Mouse (Mus musculus): Measurements from ENCODE around the gene Leng9. TPM values are rescaled to one million over a fixed set of nuclear protein-coding genes. Genes with fewer than 3 reads are reported as not detected.

Leng9 gene
- polyA plus RNA-seq, 1 experiment from 2014 or later, result 3.9 TPM

GRCm38 (mm10) chr7:4130686-4131452 is 19.3 kb downstream of the Leng9 start:
- peaks cover 78% of the 10 kb centered on the region for H3K36me3 ChIP-seq (ENCODE audit: poor library complexity, severe bottlenecking)
- peak; percentile 75 for ATAC-seq
- 33% methylated on average over 13 of the region's 13 CpGs for WGBS

GRCm38 (mm10) chr7:4128860-4129259 is 21.3 kb downstream of the Leng9 start:
- Histone ChIP-seq H3K27ac (peak overlapping the region; percentile 86), H3K9me3 (replicated peaks) (no peaks in the 10 kb centered on the region), H3K9ac (0 out of 2 replicates have a peak overlapping the region, but pooled peaks have one; percentile 37), H3K4me3 (no peak overlapping the region), H3K27me3 (no peaks in the 10 kb centered on the region), H3K4me2 (no peak overlapping the region), H3K36me3 (ENCODE audit: poor library complexity, severe bottlenecking) (peaks cover 78% of the 10 kb centered on the region), H3K4me1 (peaks cover 74% of the 10 kb centered on the region)
- WGBS, result 71% methylated on average over 6 of the region's 6 CpGs
- no peak for ATAC-seq

More at GRCm38 (mm10) chr7:4130686-4131452, 19.3 kb downstream of the Leng9 start:
- H3K4me3 ChIP-seq, result no peak overlapping the region
- H3K9ac ChIP-seq, result peak overlapping the region; percentile 50
- H3K4me2 ChIP-seq, result peak overlapping the region; percentile 38
- peak overlapping the region; percentile 86 for H3K27ac ChIP-seq
- H3K9me3 ChIP-seq (replicated peaks), result no peaks in the 10 kb centered on the region
- peaks cover 58% of the 10 kb centered on the region for H3K4me1 ChIP-seq
- no peaks in the 10 kb centered on the region for H3K27me3 ChIP-seq

DNA sequence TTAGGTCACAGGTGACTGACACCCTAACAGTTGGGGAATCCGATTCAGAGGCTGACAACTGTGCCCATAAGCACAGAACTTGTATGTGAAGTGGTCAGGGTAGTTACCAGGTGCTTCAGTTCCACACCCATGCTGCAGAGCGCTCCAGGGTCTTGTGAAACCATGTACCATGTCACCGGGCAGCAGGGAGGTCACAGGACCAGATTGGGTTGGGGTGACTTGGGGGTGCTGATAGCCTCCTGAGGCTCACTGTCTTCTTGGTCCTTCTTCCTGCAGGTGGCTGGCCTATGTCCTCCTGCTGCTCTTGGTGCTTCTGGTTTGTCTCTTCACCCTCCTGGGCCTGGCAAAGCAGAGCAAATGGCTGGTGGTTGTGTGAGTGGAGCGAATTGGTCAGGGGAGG is 22.3 kb downstream of the Leng9 start:
- no peak overlapping the region for H3K4me2 ChIP-seq
- ATAC-seq, result no peak
- H3K4me1 ChIP-seq, result peaks cover 80% of the 10 kb centered on the region
- H3K36me3 ChIP-seq (ENCODE audit: poor library complexity, severe bottlenecking), result peaks cover 68% of the 10 kb centered on the region
- H3K9me3 ChIP-seq (replicated peaks), result no peaks in the 10 kb centered on the region
- 89% methylated on average over 4 of the region's 4 CpGs for WGBS
- no peak overlapping the region for H3K27ac ChIP-seq
- H3K9ac ChIP-seq, result no peak overlapping the region
- no peaks in the 10 kb centered on the region for H3K27me3 ChIP-seq
- no peak overlapping the region for H3K4me3 ChIP-seq

DNA sequence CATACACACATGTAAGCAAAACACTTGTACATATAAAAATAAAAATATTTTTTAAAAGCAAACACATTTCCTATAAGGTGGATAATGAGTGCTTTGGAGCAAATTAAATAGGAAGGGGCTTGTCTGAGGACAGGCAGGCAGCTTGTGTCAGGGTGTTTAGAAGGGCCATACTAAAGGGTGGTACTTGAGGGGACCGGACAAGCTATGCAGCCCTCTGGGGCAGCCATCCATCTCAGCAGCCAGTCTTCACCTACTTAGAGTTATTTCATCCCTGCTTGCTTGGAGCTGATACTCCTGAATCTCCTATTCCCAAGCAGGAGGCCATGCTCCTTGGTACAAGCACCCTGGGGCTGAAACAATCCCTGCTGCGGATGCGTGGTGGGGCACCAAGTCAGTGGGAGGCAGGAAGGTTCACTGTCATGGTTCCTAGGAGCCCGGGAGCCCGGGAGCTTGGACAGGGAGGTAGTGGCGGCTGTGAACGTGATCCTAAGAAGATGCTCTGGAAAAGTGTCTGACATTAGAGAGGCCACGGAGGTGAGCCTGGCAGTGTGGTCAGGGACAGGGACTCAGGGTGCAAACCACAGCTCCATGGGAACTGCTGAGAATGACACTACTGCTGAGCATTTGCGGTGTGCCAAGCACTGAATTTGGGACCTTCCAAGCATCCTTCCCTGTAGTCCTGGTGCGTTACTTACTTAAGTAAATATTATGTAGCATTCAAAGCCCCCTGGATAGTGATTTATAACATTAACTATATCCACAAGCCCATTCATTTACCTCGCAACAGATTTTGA is 23.0 kb downstream of the Leng9 start:
- Histone ChIP-seq H3K4me3 (no peak overlapping the region), H3K4me1 (peaks cover 80% of the 10 kb centered on the region), H3K4me2 (no peak overlapping the region), H3K9ac (peak overlapping the region; percentile 1; the same call in 1 of the 2 replicates), H3K27me3 (no peaks in the 10 kb centered on the region), H3K27ac (no peak overlapping the region), H3K9me3 (replicated peaks) (no peaks in the 10 kb centered on the region), H3K36me3 (ENCODE audit: poor library complexity, severe bottlenecking) (peaks cover 61% of the 10 kb centered on the region)
- ATAC-seq, result no peak
- WGBS, result 92% methylated on average over 11 of the region's 11 CpGs

DNA sequence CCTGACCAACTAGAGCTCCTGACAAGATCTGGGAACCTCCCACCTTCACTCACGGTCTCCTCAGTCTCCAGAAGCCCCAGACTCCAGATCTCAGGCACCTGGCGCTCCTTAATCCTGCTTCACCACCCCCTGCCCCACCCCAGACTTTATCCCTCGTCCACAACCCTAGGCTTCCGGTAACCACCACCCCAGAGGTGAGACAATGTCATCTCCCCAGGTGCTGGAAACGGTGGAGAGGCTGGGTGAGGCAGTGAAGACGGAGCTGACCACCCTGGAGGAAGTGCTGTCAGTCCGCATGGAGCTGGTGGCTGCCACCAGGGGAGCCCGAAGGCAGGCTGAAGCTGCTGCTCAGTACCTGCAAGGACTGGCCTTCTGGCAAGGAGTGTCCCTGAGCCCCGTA is 24.9 kb downstream of the Leng9 start:
- Histone ChIP-seq H3K4me2 (peak overlapping the region; percentile 77), H3K9ac (peak overlapping the region; percentile 47), H3K27me3 (no peaks in the 10 kb centered on the region), H3K36me3 (ENCODE audit: poor library complexity, severe bottlenecking) (peaks cover 49% of the 10 kb centered on the region), H3K27ac (peak overlapping the region; percentile 96), H3K9me3 (replicated peaks) (no peaks in the 10 kb centered on the region), H3K4me3 (peak overlapping the region; percentile 25; the same call in 1 of the 2 replicates), H3K4me1 (peaks cover 80% of the 10 kb centered on the region)
- no peak for ATAC-seq
- WGBS, result 34% methylated on average over 9 of the region's 9 CpGs

- H3K9me3 ChIP-seq (replicated peaks), result no peaks in the 10 kb centered on the region
- H3K9ac ChIP-seq, result peak overlapping the region; percentile 47
- whole genome bisulfite sequencing, result 7% methylated on average over 5 of the region's 5 CpGs
- peak overlapping the region; percentile 77 for H3K4me2 ChIP-seq
- H3K27me3 ChIP-seq, result no peaks in the 10 kb centered on the region
- peaks cover 79% of the 10 kb centered on the region for H3K4me1 ChIP-seq
- peak overlapping the region; percentile 25 for H3K4me3 ChIP-seq
- H3K36me3 ChIP-seq (ENCODE audit: poor library complexity, severe bottlenecking), result peaks cover 46% of the 10 kb centered on the region
- ATAC-seq, result no peak; the same call in 1 of the 2 replicates
- H3K27ac ChIP-seq, result peak overlapping the region; percentile 96
These were observed 25.3 kb downstream of the Leng9 start for GRCm38 (mm10) chr7:4124856-4125255.

DNA sequence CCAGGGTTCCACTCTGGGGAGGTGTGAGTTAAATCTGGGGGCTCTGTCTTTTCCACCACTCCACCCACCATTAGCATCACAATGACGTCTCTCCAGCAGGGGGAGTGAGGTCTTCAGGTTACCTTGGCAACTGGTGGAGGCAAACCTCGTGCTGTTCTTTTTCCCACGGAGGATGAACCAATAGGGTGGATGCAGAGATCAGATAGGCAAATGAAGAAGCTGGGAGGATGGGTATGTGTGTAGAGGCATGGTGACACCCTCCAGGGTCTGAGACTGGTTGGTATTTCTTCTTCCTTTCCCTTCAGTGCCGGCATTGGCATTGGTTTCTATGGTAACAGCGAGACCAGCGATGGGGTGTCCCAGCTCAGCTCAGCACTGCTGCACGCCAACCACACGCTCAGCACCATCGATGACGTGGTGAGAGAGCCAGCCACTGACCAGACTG is 25.8 kb downstream of the Leng9 start:
- WGBS, result 0% methylated on average over 10 of the region's 10 CpGs
- Histone ChIP-seq H3K27me3 (no peaks in the 10 kb centered on the region), H3K27ac (peak overlapping the region; percentile 96), H3K4me2 (peak overlapping the region; percentile 77), H3K9ac (peak overlapping the region; percentile 94), H3K4me3 (peak overlapping the region; percentile 25), H3K4me1 (peaks cover 74% of the 10 kb centered on the region), H3K9me3 (replicated peaks) (no peaks in the 10 kb centered on the region), H3K36me3 (ENCODE audit: poor library complexity, severe bottlenecking) (peaks cover 41% of the 10 kb centered on the region)
- peak; percentile 84 for ATAC-seq

DNA sequence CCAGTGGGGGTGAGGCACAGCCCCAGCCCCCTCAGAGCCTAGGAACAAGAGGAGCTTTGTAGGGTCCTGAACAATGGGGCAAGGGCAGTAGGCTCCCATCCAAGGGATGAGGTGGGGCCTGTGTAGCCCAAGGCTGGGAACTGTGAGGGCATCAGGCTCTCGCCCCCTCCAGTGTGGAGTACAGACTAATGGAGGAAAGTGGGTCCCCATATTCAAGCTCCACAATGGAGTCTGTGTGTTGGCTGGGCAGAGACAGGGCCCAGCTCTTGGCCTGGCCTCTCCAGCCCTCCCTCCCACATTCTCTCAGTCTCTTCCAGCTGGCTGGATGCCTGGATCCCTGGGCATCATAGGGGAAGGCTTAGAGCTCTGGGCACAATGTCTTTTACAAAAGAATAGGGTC is 26.4 kb downstream of the Leng9 start:
- Histone ChIP-seq H3K27me3 (no peaks in the 10 kb centered on the region), H3K4me2 (peak overlapping the region; percentile 77), H3K4me1 (peaks cover 73% of the 10 kb centered on the region), H3K36me3 (ENCODE audit: poor library complexity, severe bottlenecking) (peaks cover 35% of the 10 kb centered on the region), H3K27ac (peak overlapping the region; percentile 96), H3K4me3 (peak overlapping the region; percentile 25), H3K9ac (peak overlapping the region; percentile 94; the same call in 1 of the 2 replicates), H3K9me3 (replicated peaks) (no peaks in the 10 kb centered on the region)
- WGBS, result 0% methylated on average over 1 of the region's 1 CpGs
- peak; percentile 83 for ATAC-seq

DNA sequence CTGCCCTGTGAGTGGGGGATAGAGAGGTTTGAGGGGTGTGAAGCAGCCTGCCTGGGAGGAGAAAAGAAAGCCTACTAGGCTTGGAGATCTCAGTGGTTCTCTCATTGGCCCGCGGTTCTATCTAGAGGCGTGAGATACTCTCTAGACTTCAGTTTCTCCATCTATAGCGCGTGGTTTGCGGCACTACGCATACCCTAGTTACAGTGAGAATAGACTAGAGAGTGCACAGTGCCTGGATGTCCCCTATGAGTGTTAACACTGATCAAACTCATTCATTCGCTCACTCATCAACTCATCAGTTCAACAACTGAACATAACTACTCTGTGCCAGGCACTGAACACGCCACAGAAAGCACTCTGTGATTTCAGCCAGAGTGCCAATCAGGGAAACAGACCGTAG is 27.4 kb downstream of the Leng9 start:
- H3K4me3 ChIP-seq, result peak overlapping the region; percentile 81
- peaks cover 26% of the 10 kb centered on the region for H3K36me3 ChIP-seq (ENCODE audit: poor library complexity, severe bottlenecking)
- H3K9ac ChIP-seq, result peak overlapping the region; percentile 94
- WGBS, result 57% methylated on average over 10 of the region's 10 CpGs
- H3K27me3 ChIP-seq, result no peaks in the 10 kb centered on the region
- no peaks in the 10 kb centered on the region for H3K9me3 ChIP-seq (replicated peaks)
- H3K4me1 ChIP-seq, result peaks cover 72% of the 10 kb centered on the region
- peak overlapping the region; percentile 96 for H3K27ac ChIP-seq
- peak overlapping the region; percentile 77 for H3K4me2 ChIP-seq
- ATAC-seq, result no peak

GRCm38 (mm10) chr7:4122076-4122768 is 28.0 kb downstream of the Leng9 start:
- peak overlapping the region; percentile 77 for H3K4me2 ChIP-seq
- peaks cover 75% of the 10 kb centered on the region for H3K4me1 ChIP-seq
- H3K36me3 ChIP-seq (ENCODE audit: poor library complexity, severe bottlenecking), result peaks cover 20% of the 10 kb centered on the region
- peak overlapping the region; percentile 81 for H3K4me3 ChIP-seq
- H3K9me3 ChIP-seq (replicated peaks), result no peaks in the 10 kb centered on the region
- H3K27me3 ChIP-seq, result no peaks in the 10 kb centered on the region
- H3K27ac ChIP-seq, result peak overlapping the region; percentile 96
- 29% methylated on average over 11 of the region's 11 CpGs for WGBS
- peak overlapping the region; percentile 94 for H3K9ac ChIP-seq
- no peak for ATAC-seq

DNA sequence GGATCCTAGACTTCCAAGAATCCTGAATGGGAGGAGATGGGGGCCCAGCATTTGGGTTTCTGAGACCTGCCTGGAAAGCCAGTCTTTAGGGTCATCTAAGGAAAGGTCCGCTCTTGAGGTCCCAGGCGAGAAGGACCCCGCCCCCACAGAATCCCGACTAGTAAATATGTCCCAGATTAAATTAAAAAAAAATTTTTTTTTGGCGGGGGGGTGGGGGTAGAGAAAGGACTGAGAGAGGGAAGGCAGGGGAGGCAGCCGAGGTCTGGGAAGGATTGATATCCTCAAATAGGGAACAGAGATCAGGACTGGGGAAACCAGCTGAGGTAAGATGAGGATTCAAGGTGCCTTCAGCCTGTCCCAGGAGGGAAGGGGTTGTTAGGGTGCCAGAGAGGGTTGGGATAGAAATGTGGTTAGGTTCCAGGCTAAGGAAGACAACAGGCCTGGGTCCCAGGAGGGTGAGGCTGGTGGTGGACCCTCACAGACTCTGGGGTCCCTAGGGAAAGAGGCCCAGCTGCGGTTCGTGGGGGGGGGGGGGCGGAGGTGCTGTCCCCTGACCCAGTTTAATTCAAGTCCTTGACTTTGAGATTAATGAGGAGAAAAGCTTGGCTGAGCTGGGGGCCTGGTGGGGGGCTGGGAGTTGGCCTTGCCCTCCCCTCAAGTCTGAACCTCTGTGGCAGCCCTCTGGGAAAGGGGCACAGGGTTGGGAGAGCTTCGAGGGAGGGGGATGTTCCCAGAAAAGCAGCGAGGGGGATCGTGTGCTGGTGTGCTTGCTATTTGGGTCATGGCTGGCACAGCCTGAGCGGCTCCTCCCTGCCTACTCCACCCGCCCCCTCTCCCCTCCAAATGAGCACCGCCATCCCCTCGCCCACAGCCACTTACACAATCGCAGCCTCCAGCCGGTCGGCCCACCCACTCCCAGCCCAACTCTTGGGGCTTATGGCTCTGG is 29.9 kb downstream of the Leng9 start:
- Histone ChIP-seq H3K27ac (peak overlapping the region; percentile 96), H3K27me3 (no peaks in the 10 kb centered on the region), H3K36me3 (ENCODE audit: poor library complexity, severe bottlenecking) (peaks cover under 1% of the 10 kb centered on the region; the same call in 1 of the 2 replicates), H3K4me3 (peak overlapping the region; percentile 81), H3K4me2 (peak overlapping the region; percentile 77), H3K9me3 (replicated peaks) (no peaks in the 10 kb centered on the region), H3K4me1 (peaks cover 61% of the 10 kb centered on the region), H3K9ac (peak overlapping the region; percentile 94)
- peak; percentile 2 for ATAC-seq
- 6% methylated on average over 16 of the region's 19 CpGs for WGBS
